Mouse (Mus musculus) small intestine, adult 10 weeks (tissue): ENCODE data around the gene Tcf3. TPM values are rescaled to one million over a fixed set of nuclear protein-coding genes. Genes with fewer than 3 reads are reported as not detected.

Experiments used
- polyA plus RNA-seq: library from polyadenylated mRNA; stranded (reverse); fragments of 350-450 nt; fragmentation: Illumina TruSeq; extraction: RNeasy Lipid Tissue Mini Kit (QIAGEN cat#74804); gene quantifications from one replicate; pipeline ENCODE4 v1.2.3, GENCODE M21; 2014; ENCODE audit warnings: low replicate concordance

The Tcf3 gene
- polyA plus RNA-seq: 4.8 TPM

GRCm38 (mm10) chr10:80433513-80434232 is at the start of gene Tcf3:
Gene Tcf3, minus strand, starts transcription at chr10:80433647.

GRCm38 (mm10) chr10:80406684-80407501 is 26.6 kb downstream of the Tcf3 start, which contains the start of gene Uqcr11:
Gene Uqcr11, minus strand, starts transcription at chr10:80406830.

GRCm38 (mm10) chr10:80399191-80399972 is 34.1 kb downstream of the Tcf3 start, which contains the start of gene Mbd3:
Gene Mbd3, minus strand, starts transcription at chr10:80399550.

GRCm38 (mm10) chr10:80387522-80387959 is 45.9 kb downstream of the Tcf3 start, which contains the start of gene Mex3d:
Gene Mex3d, minus strand, starts transcription at chr10:80387659.

Other genes with a start within 250 kb of the Tcf3 start
- 3.4 TPM for gene Mum1, start 207.2 kb downstream of the Tcf3 start, polyA plus RNA-seq
- gene Ndufs7, start 184.5 kb downstream of the Tcf3 start, polyA plus RNA-seq: 3.5 TPM
- not detected for gene Gamt, start 172.6 kb downstream of the Tcf3 start, polyA plus RNA-seq
- gene Dazap1, start 172.2 kb downstream of the Tcf3 start, polyA plus RNA-seq: 26.5 TPM
- gene Rps15, start 141.2 kb downstream of the Tcf3 start, polyA plus RNA-seq: 1.6 TPM
- gene Apc2, start 137.7 kb downstream of the Tcf3 start, polyA plus RNA-seq: not detected
- 0.52 TPM for gene 2310011J03Rik, start 113.1 kb downstream of the Tcf3 start, polyA plus RNA-seq
- gene Pcsk4, start 104.1 kb downstream of the Tcf3 start, polyA plus RNA-seq: not detected
- gene Reep6, start 103.7 kb downstream of the Tcf3 start, polyA plus RNA-seq: 5.9 TPM
- gene Adamtsl5, start 85.2 kb downstream of the Tcf3 start, polyA plus RNA-seq: 5.3 TPM
- gene Plk5, start 77.2 kb downstream of the Tcf3 start, polyA plus RNA-seq: not detected
- 2.9 TPM for gene Mex3d, start 46.0 kb downstream of the Tcf3 start, polyA plus RNA-seq
- not detected for gene Mbd3, start 34.1 kb downstream of the Tcf3 start, polyA plus RNA-seq
- 1.4 TPM for gene Uqcr11, start 26.8 kb downstream of the Tcf3 start, polyA plus RNA-seq
- 0.11 TPM for gene Onecut3, start 61.2 kb upstream of the Tcf3 start, polyA plus RNA-seq
- not detected for gene Atp8b3, start 105.5 kb upstream of the Tcf3 start, polyA plus RNA-seq
- gene Rexo1, start 127.9 kb upstream of the Tcf3 start, polyA plus RNA-seq: 0.15 TPM
- gene Klf16, start 143.7 kb upstream of the Tcf3 start, polyA plus RNA-seq: 1.0 TPM
- gene Abhd17a, start 156.7 kb upstream of the Tcf3 start, polyA plus RNA-seq: not detected
- 1.3 TPM for gene Scamp4, start 169.2 kb upstream of the Tcf3 start, polyA plus RNA-seq
- gene Adat3, start 169.2 kb upstream of the Tcf3 start, polyA plus RNA-seq: not detected
- not detected for gene Gm49322, start 172.4 kb upstream of the Tcf3 start, polyA plus RNA-seq
- 0.41 TPM for gene Csnk1g2, start 189.2 kb upstream of the Tcf3 start, polyA plus RNA-seq
- gene Btbd2, start 223.4 kb upstream of the Tcf3 start, polyA plus RNA-seq: 0.19 TPM
- 0.56 TPM for gene Mknk2, start 244.5 kb upstream of the Tcf3 start, polyA plus RNA-seq